Mouse (Mus musculus) liver, postnatal 0 days (tissue): ENCODE data around the gene Hnrnpab.

ENCODE experiments used
- CTCF ChIP-seq: sonication (generic); IDR thresholded peaks from 2 replicates; pipeline ENCODE4 v1.5.1; 2016; ENCODE audit warnings: antibody characterized with exemption, low read depth
- EP300 ChIP-seq: IDR thresholded peaks from 2 replicates; pipeline ENCODE4 v1.6.1; 2016; ENCODE audit warnings: antibody characterized with exemption, low read depth, mild to moderate bottlenecking

GRCm38 (mm10) chr11:51633721-51634120 lies 27.1 kb upstream of the Hnrnpab start:
- TF ChIP-seq CTCF = no peak
- no peak for TF ChIP-seq EP300
